8 mouse cellular contexts compared by ENCODE assay signal in genomic region chr2:34370725-34371440, GRCm38 (mm10). TPM values are rescaled to one million over a fixed set of nuclear protein-coding genes. Genes with fewer than 3 reads are reported as not detected.
A peak's percentile ranks its signal among the peaks of the same experiment; 100 is the strongest.
DNase-seq lines count a peak whose midpoint lies in the region; ATAC-seq lines count a peak whose summit lies in the region.

No protein-coding gene starts in this region.

- DNase-seq in ES-CJ7 (ENCODE audit: low read depth, low spot score): peak; percentile 24
- peak; percentile 36 for DNase-seq in brain, adult 2 months (ENCODE audit: low read depth, low spot score)
- DNase-seq in forebrain, embryonic 10.5 days (ENCODE audit: extremely low spot score, low spot score): peak; percentile 51
- DNase-seq in heart, postnatal 25 days (ENCODE audit: low spot score): peak; percentile 12
- peak; percentile 45 for DNase-seq in left cerebral cortex, postnatal 4 days
- DNase-seq in spleen, postnatal 14 days (ENCODE audit: low spot score in 2 of 2): peak; percentile 17 to 38
- no peak for DNase-seq in layer of hippocampus, adult 9-10 months (ENCODE audit: low spot score)

- peaks cover 49% of the 10 kb centered on the region for H3K4me1 ChIP-seq in forebrain, embryonic 10.5 days
- peaks cover 37% of the 10 kb centered on the region for H3K4me1 ChIP-seq in midbrain, embryonic 13.5 days (replicated peaks)

- peak overlapping the region; percentile 96 for H3K9ac ChIP-seq in midbrain, embryonic 13.5 days (replicated peaks)

- peaks cover 59% of the 10 kb centered on the region for H3K27me3 ChIP-seq in forebrain, embryonic 10.5 days (ENCODE audit: poor library complexity, severe bottlenecking)
- H3K27me3 ChIP-seq in midbrain, embryonic 13.5 days: no peaks in the 10 kb centered on the region

- no peaks in the 10 kb centered on the region for H3K9me3 ChIP-seq in forebrain, embryonic 10.5 days
- H3K9me3 ChIP-seq in midbrain, embryonic 13.5 days: no peaks in the 10 kb centered on the region

- no peaks in the 10 kb centered on the region for H3K36me3 ChIP-seq in forebrain, embryonic 10.5 days (replicated peaks)
- H3K36me3 ChIP-seq in midbrain, embryonic 13.5 days: no peaks in the 10 kb centered on the region

- H3K27ac ChIP-seq in forebrain, embryonic 10.5 days: peak overlapping the region; percentile 99
- H3K27ac ChIP-seq in midbrain, embryonic 13.5 days: peak overlapping the region; percentile 99

- ATAC-seq in midbrain, embryonic 13.5 days: peak; percentile 2; the same call in 1 of the 2 replicates

- under 1% methylated on average over 42 of the region's 42 CpGs for WGBS in forebrain, embryonic 10.5 days
- WGBS in midbrain, embryonic 13.5 days: under 1% methylated on average over 42 of the region's 42 CpGs

- H3K4me2 ChIP-seq in midbrain, embryonic 13.5 days (replicated peaks): peak overlapping the region; percentile 92

- H3K4me3 ChIP-seq in forebrain, embryonic 10.5 days: peak overlapping the region; percentile 91
- peak overlapping the region; percentile 70 for H3K4me3 ChIP-seq in midbrain, embryonic 13.5 days (replicated peaks)

- intact Hi-C loops in heart, postnatal 25 days (cut with DNase I): loop anchor here (5.0 to 10.0 kb wide), 2 partner anchors 119 to 274 kb away; no protein-coding TSS in a partner anchor
- intact Hi-C loops in left cerebral cortex, postnatal 4 days (cut with DNase I): loop anchor here (5.0 kb wide), 2 partner anchors 146 to 271 kb away; no protein-coding TSS in a partner anchor

RNA-seq across cellular contexts. Expression of gene Pbx3, which starts 2.1 kb away (rescaled TPM):
- 26.2 and 27.4 TPM in 2 replicates for polyA plus RNA-seq in forebrain, embryonic 10.5 days (2016; fragmentation: Nextera tagmentation; extraction: Ambion mirVana)
- total RNA-seq in heart, postnatal 25 days (2021): 1 to 10 TPM; 8.1 to 8.2 TPM
- 10 to 100 TPM; 24.7 to 35.9 TPM for total RNA-seq in left cerebral cortex, postnatal 4 days (2021)
- 87.8 and 101 TPM in 2 replicates for polyA plus RNA-seq in midbrain, embryonic 13.5 days (2015; fragmentation: Nextera tagmentation; extraction: Ambion mirVana)

RNA-seq across cellular contexts. Expression of gene Mapkap1, which starts 35.7 kb away (rescaled TPM):
- 83.7 and 84.2 TPM in 2 replicates for polyA plus RNA-seq in forebrain, embryonic 10.5 days (2016; fragmentation: Nextera tagmentation; extraction: Ambion mirVana)
- total RNA-seq in heart, postnatal 25 days (2021): 10 to 100 TPM; 63.4 to 68.0 TPM
- 10 to 100 TPM; 81.2 to 81.3 TPM for total RNA-seq in left cerebral cortex, postnatal 4 days (2021)
- polyA plus RNA-seq in midbrain, embryonic 13.5 days (2015; fragmentation: Nextera tagmentation; extraction: Ambion mirVana): 93.4 and 101 TPM in 2 replicates
